Mouse (Mus musculus): ENCODE measurements around the gene Ugt1a9. TPM values are rescaled to one million over a fixed set of nuclear protein-coding genes. Genes with fewer than 3 reads are reported as not detected.
"Not testable (repeated sequence)": the region's sequence is repeated elsewhere in the genome, so short reads cannot be mapped to it uniquely, and the experiment has no call there.

Ugt1a9 gene
- polyA plus RNA-seq, 1 experiment from 2014 or later: not detected

- Histone ChIP-seq H3K36me3 (no peaks in the 10 kb centered on the region), H3K9me3 (peaks cover 46% of the 10 kb centered on the region), H3K4me2 (replicated peaks) (no peak overlapping the region), H3K4me1 (no peaks in the 10 kb centered on the region), H3K4me3 (no peak overlapping the region), H3K9ac (no peak overlapping the region), H3K27ac (no peak overlapping the region), H3K27me3 (replicated peaks) (no peaks in the 10 kb centered on the region)
- WGBS: 77% methylated on average over 9 of the region's 9 CpGs
- ATAC-seq (ENCODE audit: low FRiP score, low read depth): no peak
Measured at GRCm38 (mm10) chr1:88218051-88218450, 147.5 kb downstream of the Ugt1a9 start.

- H3K9ac ChIP-seq: no peak overlapping the region
- WGBS: 51% methylated on average over 4 of the region's 4 CpGs
- H3K27ac ChIP-seq: no peak overlapping the region
- H3K27me3 ChIP-seq (replicated peaks): no peaks in the 10 kb centered on the region
- no peak overlapping the region for H3K4me3 ChIP-seq
- no peak for ATAC-seq (ENCODE audit: low FRiP score, low read depth)
- H3K36me3 ChIP-seq: no peaks in the 10 kb centered on the region
- no peaks in the 10 kb centered on the region for H3K4me1 ChIP-seq
- peaks cover 40% of the 10 kb centered on the region for H3K9me3 ChIP-seq
- H3K4me2 ChIP-seq (replicated peaks): no peak overlapping the region
Measured at GRCm38 (mm10) chr1:88218591-88218990, 148.0 kb downstream of the Ugt1a9 start.

- Histone ChIP-seq H3K4me3 (no peak overlapping the region), H3K27me3 (replicated peaks) (no peaks in the 10 kb centered on the region), H3K9me3 (peaks cover 36% of the 10 kb centered on the region), H3K27ac (no peak overlapping the region), H3K36me3 (no peaks in the 10 kb centered on the region), H3K4me1 (no peaks in the 10 kb centered on the region), H3K9ac (no peak overlapping the region), H3K4me2 (replicated peaks) (no peak overlapping the region)
- 19% methylated on average over 1 of the region's 1 CpGs for WGBS
- no peak for ATAC-seq (ENCODE audit: low FRiP score, low read depth)
Measured at GRCm38 (mm10) chr1:88219054-88219453, 148.5 kb downstream of the Ugt1a9 start.

GRCm38 (mm10) chr1:88220336-88220735 lies 149.7 kb downstream of the Ugt1a9 start:
- Histone ChIP-seq H3K4me1 (no peaks in the 10 kb centered on the region), H3K9ac (no peak overlapping the region), H3K4me3 (no peak overlapping the region), H3K9me3 (peaks cover 26% of the 10 kb centered on the region), H3K4me2 (replicated peaks) (no peak overlapping the region), H3K36me3 (no peaks in the 10 kb centered on the region), H3K27me3 (replicated peaks) (no peaks in the 10 kb centered on the region), H3K27ac (no peak overlapping the region)
- no peak for ATAC-seq (ENCODE audit: low FRiP score, low read depth)

GRCm38 (mm10) chr1:88222216-88222615 lies 151.6 kb downstream of the Ugt1a9 start:
- ATAC-seq (ENCODE audit: low FRiP score, low read depth): no peak
- Histone ChIP-seq H3K9me3 (peaks cover 27% of the 10 kb centered on the region), H3K27me3 (replicated peaks) (no peaks in the 10 kb centered on the region), H3K4me2 (replicated peaks) (no peak overlapping the region), H3K36me3 (no peaks in the 10 kb centered on the region), H3K9ac (no peak overlapping the region), H3K4me1 (no peaks in the 10 kb centered on the region), H3K4me3 (no peak overlapping the region), H3K27ac (no peak overlapping the region)
- WGBS: 49% methylated on average over 2 of the region's 2 CpGs

- ATAC-seq (ENCODE audit: low FRiP score, low read depth); H3K4me2 ChIP-seq (replicated peaks); H3K9ac ChIP-seq; H3K4me3 ChIP-seq; H3K36me3 ChIP-seq; H3K27ac ChIP-seq; H3K4me1 ChIP-seq; H3K27me3 ChIP-seq (replicated peaks): not testable (repeated sequence)
- H3K9me3 ChIP-seq: peaks cover 31% of the 10 kb centered on the region
Measured at GRCm38 (mm10) chr1:88223011-88223515, 152.5 kb downstream of the Ugt1a9 start.

- Histone ChIP-seq H3K4me1 (no peaks in the 10 kb centered on the region), H3K9me3 (peaks cover 36% of the 10 kb centered on the region), H3K4me3 (no peak overlapping the region), H3K9ac (no peak overlapping the region), H3K27ac (no peak overlapping the region), H3K27me3 (replicated peaks) (no peaks in the 10 kb centered on the region), H3K36me3 (no peaks in the 10 kb centered on the region), H3K4me2 (replicated peaks) (no peak overlapping the region)
- WGBS: 58% methylated on average over 1 of the region's 1 CpGs
- no peak for ATAC-seq (ENCODE audit: low FRiP score, low read depth)
Measured at GRCm38 (mm10) chr1:88223591-88223990, 153.0 kb downstream of the Ugt1a9 start.

GRCm38 (mm10) chr1:88224029-88224776 lies 153.6 kb downstream of the Ugt1a9 start:
- Histone ChIP-seq H3K27me3 (replicated peaks) (no peaks in the 10 kb centered on the region), H3K9me3 (peaks cover 42% of the 10 kb centered on the region), H3K27ac (no peak overlapping the region), H3K4me3 (no peak overlapping the region), H3K4me1 (no peaks in the 10 kb centered on the region), H3K36me3 (no peaks in the 10 kb centered on the region), H3K9ac (no peak overlapping the region), H3K4me2 (replicated peaks) (no peak overlapping the region)
- WGBS: 72% methylated on average over 2 of the region's 2 CpGs
- no peak for ATAC-seq (ENCODE audit: low FRiP score, low read depth)

- not testable (repeated sequence) for H3K27ac ChIP-seq; H3K4me1 ChIP-seq; H3K4me3 ChIP-seq; H3K4me2 ChIP-seq (replicated peaks); H3K27me3 ChIP-seq (replicated peaks); ATAC-seq (ENCODE audit: low FRiP score, low read depth); H3K9ac ChIP-seq; H3K36me3 ChIP-seq
- WGBS: 36% methylated on average over 2 of the region's 2 CpGs
- H3K9me3 ChIP-seq: peaks cover 53% of the 10 kb centered on the region
Measured at GRCm38 (mm10) chr1:88225301-88225700, 154.7 kb downstream of the Ugt1a9 start.

GRCm38 (mm10) chr1:88225741-88226140 lies 155.1 kb downstream of the Ugt1a9 start:
- H3K27me3 ChIP-seq (replicated peaks): no peaks in the 10 kb centered on the region
- no peak overlapping the region for H3K9ac ChIP-seq
- no peak overlapping the region for H3K4me3 ChIP-seq
- H3K4me2 ChIP-seq (replicated peaks): no peak overlapping the region
- ATAC-seq (ENCODE audit: low FRiP score, low read depth): no peak
- H3K4me1 ChIP-seq: no peaks in the 10 kb centered on the region
- H3K9me3 ChIP-seq: peaks cover 57% of the 10 kb centered on the region
- no peaks in the 10 kb centered on the region for H3K36me3 ChIP-seq
- no peak overlapping the region for H3K27ac ChIP-seq

- 55% methylated on average over 5 of the region's 5 CpGs for WGBS
- no peak for ATAC-seq (ENCODE audit: low FRiP score, low read depth)
- H3K36me3 ChIP-seq: no peaks in the 10 kb centered on the region
- no peak within 1 kb of the TSS for H3K9ac ChIP-seq
- H3K4me2 ChIP-seq (replicated peaks): no peak within 1 kb of the TSS
- H3K4me1 ChIP-seq: no peaks in the 10 kb centered on the region
- H3K27ac ChIP-seq: no peak within 1 kb of the TSS
- H3K9me3 ChIP-seq: peaks cover 68% of the 10 kb centered on the region
- no peaks in the 10 kb centered on the region for H3K27me3 ChIP-seq (replicated peaks)
- H3K4me3 ChIP-seq: no peak within 1 kb of the TSS
Measured at GRCm38 (mm10) chr1:88226670-88227379, 156.2 kb downstream of the Ugt1a9 start, which contains the start of gene Mroh2a. TSS of gene Mroh2a (plus strand) at chr1:88226986.

GRCm38 (mm10) chr1:88227482-88227881 lies 156.9 kb downstream of the Ugt1a9 start:
- no peak for ATAC-seq (ENCODE audit: low FRiP score, low read depth)
- WGBS: 59% methylated on average over 2 of the region's 2 CpGs
- Histone ChIP-seq H3K4me1 (no peaks in the 10 kb centered on the region), H3K4me3 (no peak overlapping the region), H3K27me3 (replicated peaks) (no peaks in the 10 kb centered on the region), H3K9ac (no peak overlapping the region), H3K36me3 (no peaks in the 10 kb centered on the region), H3K4me2 (replicated peaks) (no peak overlapping the region), H3K9me3 (peaks cover 71% of the 10 kb centered on the region), H3K27ac (no peak overlapping the region)
